In genomic region chr2:150904272-150904935, GRCm38 (mm10) we compare ENCODE assay signal across 8 mouse cellular contexts. TPM values are rescaled to one million over a fixed set of nuclear protein-coding genes. Genes with fewer than 3 reads are reported as not detected.
DNase-seq lines count a peak whose midpoint lies in the region; ATAC-seq and TF ChIP-seq lines count a peak whose summit lies in the region.

Abhd12 (minus strand) TSS chr2:150904741.

- peak within 1 kb of the TSS; percentile 90 for H3K4me3 ChIP-seq in forebrain, embryonic 10.5 days
- H3K4me3 ChIP-seq in heart, embryonic 15.5 days: peak within 1 kb of the TSS; percentile 92
- H3K4me3 ChIP-seq in liver, embryonic 14.5 days (ENCODE audit: insufficient read depth in 1 of 2, low read depth in 2 of 2, low read length in 2 of 2): peak within 1 kb of the TSS; percentile 73 to 95
- peak within 1 kb of the TSS; percentile 79 for H3K4me3 ChIP-seq in neural tube, embryonic 11.5 days (ENCODE audit: low read depth, low read length)
- H3K4me3 ChIP-seq in stomach, postnatal 0 days (ENCODE audit: low read depth, low read length): peak within 1 kb of the TSS; percentile 81

- H3K27me3 ChIP-seq in forebrain, embryonic 10.5 days (ENCODE audit: poor library complexity, severe bottlenecking): no peaks in the 10 kb centered on the region
- no peaks in the 10 kb centered on the region for H3K27me3 ChIP-seq in heart, embryonic 15.5 days
- no peaks in the 10 kb centered on the region for H3K27me3 ChIP-seq in liver, embryonic 14.5 days (ENCODE audit: control insufficient read depth, insufficient read depth, low read length)
- no peaks in the 10 kb centered on the region for H3K27me3 ChIP-seq in neural tube, embryonic 11.5 days (ENCODE audit: control insufficient read depth, insufficient read depth, low read length)
- no peaks in the 10 kb centered on the region for H3K27me3 ChIP-seq in stomach, postnatal 0 days (ENCODE audit: control insufficient read depth, insufficient read depth, low read length)

- peak; percentile 91 for ATAC-seq in CD4-positive, CD25-positive, alpha-beta regulatory T cell, adult 4 months
- peak; percentile 97 for ATAC-seq in heart, embryonic 15.5 days (replicated peaks; ENCODE audit: insufficient number of reproducible peaks, insufficient read depth, low FRiP score, low read depth)
- peak; percentile 93 for ATAC-seq in liver, embryonic 14.5 days (ENCODE audit: insufficient read depth)
- ATAC-seq in neural tube, embryonic 11.5 days (ENCODE audit: insufficient read depth, low FRiP score, low TSS enrichment): peak; percentile 98
- peak; percentile 98 for ATAC-seq in stomach, postnatal 0 days (ENCODE audit: low FRiP score, low TSS enrichment)

- H3K4me2 ChIP-seq in heart, embryonic 15.5 days: peak within 1 kb of the TSS; percentile 92
- peak within 1 kb of the TSS; percentile 77 for H3K4me2 ChIP-seq in liver, embryonic 14.5 days (ENCODE audit: low read depth)
- H3K4me2 ChIP-seq in neural tube, embryonic 11.5 days (ENCODE audit: low read depth): peak within 1 kb of the TSS; percentile 85
- peak within 1 kb of the TSS; percentile 92 for H3K4me2 ChIP-seq in stomach, postnatal 0 days (replicated peaks; ENCODE audit: low read depth)

- peaks cover 22% of the 10 kb centered on the region for H3K4me1 ChIP-seq in forebrain, embryonic 10.5 days
- peaks cover 10% of the 10 kb centered on the region for H3K4me1 ChIP-seq in heart, embryonic 15.5 days (replicated peaks)
- H3K4me1 ChIP-seq in liver, embryonic 14.5 days (replicated peaks; ENCODE audit: control insufficient read depth in 2 of 2, insufficient read depth in 2 of 2, low read length in 1 of 2): peaks cover 10% of the 10 kb centered on the region in 2 experiments
- H3K4me1 ChIP-seq in neural tube, embryonic 11.5 days (ENCODE audit: control insufficient read depth, insufficient read depth, low read length): peaks cover 12% of the 10 kb centered on the region
- peaks cover 5% of the 10 kb centered on the region for H3K4me1 ChIP-seq in stomach, postnatal 0 days (replicated peaks; ENCODE audit: control insufficient read depth, insufficient read depth)

- TF ChIP-seq EP300 in liver, embryonic 14.5 days (IDR thresholded peaks at IDR 0.05; ENCODE audit: low read depth): no peak
- TF ChIP-seq EP300 in stomach, postnatal 0 days (optimal IDR thresholded peaks at IDR 0.05): no peak

- H3K9ac ChIP-seq in heart, embryonic 15.5 days: peak within 1 kb of the TSS; percentile 93
- peak within 1 kb of the TSS; percentile 74 for H3K9ac ChIP-seq in liver, embryonic 14.5 days (replicated peaks)
- peak within 1 kb of the TSS; percentile 90 for H3K9ac ChIP-seq in neural tube, embryonic 11.5 days (ENCODE audit: low read length)
- peak within 1 kb of the TSS; percentile 85 for H3K9ac ChIP-seq in stomach, postnatal 0 days (ENCODE audit: low read length)

- WGBS in forebrain, embryonic 10.5 days: under 1% methylated on average over 69 of the region's 72 CpGs
- WGBS in heart, embryonic 15.5 days: under 1% methylated on average over 72 of the region's 72 CpGs
- under 1% methylated on average over 63 of the region's 72 CpGs for WGBS in liver, embryonic 14.5 days (ENCODE audit: insufficient replicate concordance)
- WGBS in neural tube, embryonic 11.5 days: under 1% methylated on average over 72 of the region's 72 CpGs
- under 1% methylated on average over 63 of the region's 72 CpGs for WGBS in stomach, postnatal 0 days

- peaks cover 7% of the 10 kb centered on the region for H3K36me3 ChIP-seq in forebrain, embryonic 10.5 days (replicated peaks)
- no peaks in the 10 kb centered on the region for H3K36me3 ChIP-seq in heart, embryonic 15.5 days
- H3K36me3 ChIP-seq in liver, embryonic 14.5 days (replicated peaks; ENCODE audit: control insufficient read depth, insufficient read depth, low read depth): no peaks in the 10 kb centered on the region
- no peaks in the 10 kb centered on the region for H3K36me3 ChIP-seq in neural tube, embryonic 11.5 days (ENCODE audit: control insufficient read depth, insufficient read depth, low read length)
- no peaks in the 10 kb centered on the region for H3K36me3 ChIP-seq in stomach, postnatal 0 days (ENCODE audit: control insufficient read depth, insufficient read depth, low read length)

- peak within 1 kb of the TSS; percentile 92 for H3K27ac ChIP-seq in forebrain, embryonic 10.5 days
- H3K27ac ChIP-seq in heart, embryonic 15.5 days: peak within 1 kb of the TSS; percentile 94
- peak within 1 kb of the TSS; percentile 68 for H3K27ac ChIP-seq in liver, embryonic 14.5 days
- H3K27ac ChIP-seq in neural tube, embryonic 11.5 days (ENCODE audit: low read depth, low read length): peak within 1 kb of the TSS; percentile 81
- H3K27ac ChIP-seq in stomach, postnatal 0 days (replicated peaks): peak within 1 kb of the TSS; percentile 88

- peak; percentile 14; the same call in 1 of the 2 replicates for TF ChIP-seq CTCF in liver, embryonic 14.5 days (IDR thresholded peaks at IDR 0.05; ENCODE audit: low read depth)
- TF ChIP-seq CTCF in stomach, postnatal 0 days (IDR thresholded peaks at IDR 0.05; ENCODE audit: low read depth): 0 out of 2 replicates have a peak, but pooled peaks have one; percentile 7

- no peaks in the 10 kb centered on the region for H3K9me3 ChIP-seq in forebrain, embryonic 10.5 days
- no peaks in the 10 kb centered on the region for H3K9me3 ChIP-seq in heart, embryonic 15.5 days (replicated peaks)
- H3K9me3 ChIP-seq in liver, embryonic 14.5 days (ENCODE audit: control insufficient read depth, low read length): no peaks in the 10 kb centered on the region
- no peaks in the 10 kb centered on the region for H3K9me3 ChIP-seq in neural tube, embryonic 11.5 days (ENCODE audit: control insufficient read depth, low read length)
- no peaks in the 10 kb centered on the region for H3K9me3 ChIP-seq in stomach, postnatal 0 days (ENCODE audit: control insufficient read depth, low read length)

- DNase-seq in c-Kit-negative CD71-positive TER-119-positive erythroid progenitor cells, embryonic 14.5 days (ENCODE audit: low read depth, low spot score): peak; percentile 91
- DNase-seq in forebrain, embryonic 10.5 days (ENCODE audit: extremely low spot score, low spot score): peak; percentile 98
- peak; percentile 99 for DNase-seq in kidney, postnatal 25 days
- DNase-seq in liver, embryonic 14.5 days (ENCODE audit: low read depth in 3 of 3, low spot score in 3 of 3): peak; percentile 91 to 92 (median 92)
- DNase-seq in neural tube, embryonic 11.5 days (ENCODE audit: low spot score): peak; percentile 98
- peak; percentile 99 for DNase-seq in stomach, postnatal 0 days (ENCODE audit: low spot score)

RNA-seq across cellular contexts. Expression of gene Abhd12, which starts in this region (rescaled TPM):
- 10 to 100 TPM; 11.2 to 14.5 TPM for polyA plus RNA-seq in CD4-positive, CD25-positive, alpha-beta regulatory T cell, adult 4 months (2017; shearing (Covaris generic))
- polyA plus RNA-seq in forebrain, embryonic 10.5 days (2016; fragmentation: Nextera tagmentation; extraction: Ambion mirVana): 46.5 and 48.4 TPM in 2 replicates
- 34.5 and 45.4 TPM in 2 replicates for polyA plus RNA-seq in heart, embryonic 15.5 days (2015; fragmentation: Nextera tagmentation; extraction: Ambion mirVana)
- 9.7 and 10.9 TPM in 2 replicates for polyA plus RNA-seq in liver, embryonic 14.5 days (2012; rRNA removed)
- polyA plus RNA-seq in liver, embryonic 14.5 days (2014; fragmentation: Nextera tagmentation; extraction: Ambion mirVana): 14.8 and 17.9 TPM in 2 replicates
- polyA plus RNA-seq in neural tube, embryonic 11.5 days (2014; fragmentation: Nextera tagmentation; extraction: Ambion mirVana): 57.0 and 65.3 TPM in 2 replicates
- polyA plus RNA-seq in stomach, postnatal 0 days (2015; fragmentation: Nextera tagmentation; extraction: Ambion mirVana): 73.2 and 76.2 TPM in 2 replicates

Comparison
In these comparisons a context has a peak if more than half of its experiments do, and no peak if none do; other contexts are left out.
1. Peak in every context shown above with its lines: DNase-seq, ATAC-seq, H3K4me3 ChIP-seq and H3K27ac ChIP-seq.